Mouse (Mus musculus) brain, adult 2 months (tissue): Measurements from ENCODE around the gene Pla1a.
"Not testable (repeated sequence)": the region's sequence is repeated elsewhere in the genome, so short reads cannot be mapped to it uniquely, and the experiment has no call there.

Experiments used
- DNase-seq: peaks from one replicate; pipeline ENCODE4 v3.0.0; 2011; ENCODE audit warnings: low read depth, low spot score

The Pla1a gene

GRCm38 (mm10) chr16:38432498-38433425 is at the start of gene Pla1a:
Gene Pla1a, minus strand, starts transcription at chr16:38433145.
- no peak for DNase-seq

- no peak for DNase-seq
Observed at GRCm38 (mm10) chr16:38481327-38481726, 48.4 kb upstream of the Pla1a start.

- no peak for DNase-seq
Observed at GRCm38 (mm10) chr16:38478296-38478695, 45.4 kb upstream of the Pla1a start.

GRCm38 (mm10) chr16:38477241-38477608 is 44.3 kb upstream of the Pla1a start:
- DNase-seq = not testable (repeated sequence)

GRCm38 (mm10) chr16:38476312-38477240 is 43.6 kb upstream of the Pla1a start:
- peak; percentile 66 for DNase-seq

- no peak for DNase-seq
Observed at GRCm38 (mm10) chr16:38475681-38476311, 42.9 kb upstream of the Pla1a start.

- DNase-seq = no peak
Observed at GRCm38 (mm10) chr16:38474677-38475286, 41.8 kb upstream of the Pla1a start.

- no peak for DNase-seq
Observed at GRCm38 (mm10) chr16:38473661-38474060, 40.7 kb upstream of the Pla1a start.

GRCm38 (mm10) chr16:38472507-38472873 is 39.5 kb upstream of the Pla1a start:
- no peak for DNase-seq

GRCm38 (mm10) chr16:38471697-38472506 is 39.0 kb upstream of the Pla1a start:
- no peak for DNase-seq

GRCm38 (mm10) chr16:38469437-38469836 is 36.5 kb upstream of the Pla1a start:
- DNase-seq = no peak

- no peak for DNase-seq
Observed at GRCm38 (mm10) chr16:38468706-38469018, 35.7 kb upstream of the Pla1a start.

- no peak for DNase-seq
Observed at GRCm38 (mm10) chr16:38467917-38468705, 35.2 kb upstream of the Pla1a start.

- DNase-seq = no peak
Observed at GRCm38 (mm10) chr16:38467091-38467916, 34.4 kb upstream of the Pla1a start.

GRCm38 (mm10) chr16:38466089-38466488 is 33.1 kb upstream of the Pla1a start:
- no peak for DNase-seq

- DNase-seq = no peak
Observed at GRCm38 (mm10) chr16:38463305-38463704, 30.4 kb upstream of the Pla1a start.

- DNase-seq = no peak
Observed at GRCm38 (mm10) chr16:38462161-38462560, 29.2 kb upstream of the Pla1a start.

- no peak for DNase-seq
Observed at GRCm38 (mm10) chr16:38461749-38462148, 28.8 kb upstream of the Pla1a start.

GRCm38 (mm10) chr16:38459990-38460389 is 27.0 kb upstream of the Pla1a start:
- no peak for DNase-seq
